Mouse (Mus musculus): Measurements from ENCODE around the gene Slc30a6. TPM values are rescaled to one million over a fixed set of nuclear protein-coding genes. Genes with fewer than 3 reads are reported as not detected.
A peak's percentile ranks its signal among the peaks of the same experiment; 100 is the strongest.

The Slc30a6 gene
- polyA plus RNA-seq (2015; fragmentation: Nextera tagmentation; extraction: Ambion mirVana) = 38.7 and 40.9 TPM in 2 replicates

DNA sequence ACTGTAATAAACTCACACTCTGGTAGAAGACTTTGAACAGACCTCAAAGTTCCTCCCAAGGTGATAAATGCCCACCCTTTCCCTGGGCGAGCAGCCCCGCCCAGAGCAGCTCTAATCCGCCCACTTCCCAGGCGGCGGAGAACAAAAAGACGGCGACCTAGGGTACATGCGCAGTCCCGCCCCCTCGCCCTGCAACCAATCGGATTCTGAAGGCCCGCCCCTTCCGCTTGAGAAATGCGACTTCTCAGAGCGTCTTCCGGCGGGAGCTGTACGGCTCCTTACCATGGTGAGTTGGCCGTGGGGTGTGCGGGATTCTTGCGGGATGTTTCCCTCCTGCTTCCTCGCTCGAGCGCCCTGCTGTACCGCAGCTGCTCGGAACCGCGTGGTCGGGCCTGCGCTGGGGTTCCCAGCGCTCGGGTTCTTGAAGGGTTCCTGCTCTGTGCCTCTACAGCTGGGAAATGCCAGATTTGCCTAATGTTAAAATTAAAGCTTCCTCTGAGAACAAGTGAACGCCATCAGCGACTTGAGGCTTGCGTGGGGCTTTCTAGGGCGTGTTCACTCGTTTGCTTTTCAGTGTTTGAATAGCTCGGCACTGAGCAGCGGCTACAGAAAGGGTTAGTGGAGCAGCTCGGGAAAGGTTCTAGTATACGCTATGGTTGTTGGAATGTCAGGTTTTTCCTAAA, at the start of gene Slc30a6:
Slc30a6 (plus strand) TSS at position 226 of the 683 bp plus-strand sequence.
- H3K9ac ChIP-seq = peak within 1 kb of the TSS; percentile 72
- H3K4me2 ChIP-seq = peak within 1 kb of the TSS; percentile 56
- WGBS = under 1% methylated on average over 41 of the region's 41 CpGs
- H3K27me3 ChIP-seq = no peaks in the 10 kb centered on the region
- H3K4me1 ChIP-seq = peaks cover 6% of the 10 kb centered on the region; the same call in 1 of the 2 replicates
- no peaks in the 10 kb centered on the region for H3K9me3 ChIP-seq
- peak; percentile 99 for ATAC-seq (ENCODE audit: insufficient number of reproducible peaks, low FRiP score, low TSS enrichment, low read depth)
- H3K36me3 ChIP-seq = no peaks in the 10 kb centered on the region
- H3K4me3 ChIP-seq = peak within 1 kb of the TSS; percentile 58
- peak within 1 kb of the TSS; percentile 89 for H3K27ac ChIP-seq

DNA sequence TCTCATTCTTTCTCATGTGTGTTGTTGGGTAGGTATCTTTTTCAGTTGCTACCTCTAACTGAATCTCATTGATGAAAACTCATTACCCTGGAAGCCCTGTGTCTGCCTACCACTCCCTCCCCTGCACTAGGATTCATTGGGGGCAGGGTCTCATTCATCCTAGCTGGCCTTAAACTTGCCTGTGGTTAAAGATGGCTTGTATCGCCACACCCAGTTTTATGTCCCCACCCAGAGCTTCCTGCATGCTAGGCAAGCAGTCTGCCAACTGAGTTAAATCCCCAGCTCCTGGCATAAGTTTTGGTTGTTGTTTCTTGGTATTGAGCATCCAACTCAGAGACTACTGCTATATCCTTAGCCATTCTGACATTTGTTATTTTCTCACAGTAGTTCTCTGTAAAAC, 31.8 kb upstream of the Slc30a6 start:
- H3K27me3 ChIP-seq = no peaks in the 10 kb centered on the region
- peaks cover 40% of the 10 kb centered on the region for H3K36me3 ChIP-seq
- H3K4me1 ChIP-seq = no peaks in the 10 kb centered on the region
- ATAC-seq (ENCODE audit: insufficient number of reproducible peaks, low FRiP score, low TSS enrichment, low read depth) = no peak
- whole genome bisulfite sequencing = 82% methylated on average over 1 of the region's 1 CpGs
- no peak overlapping the region for H3K4me2 ChIP-seq
- H3K4me3 ChIP-seq = no peak overlapping the region
- no peak overlapping the region for H3K9ac ChIP-seq
- H3K9me3 ChIP-seq = no peaks in the 10 kb centered on the region
- H3K27ac ChIP-seq = no peak overlapping the region

GRCm38 (mm10) chr17:74376916-74377315, 18.5 kb upstream of the Slc30a6 start:
- H3K27me3 ChIP-seq = no peaks in the 10 kb centered on the region
- H3K27ac ChIP-seq = no peak overlapping the region
- WGBS = 89% methylated on average over 1 of the region's 1 CpGs
- H3K4me3 ChIP-seq = no peak overlapping the region
- no peaks in the 10 kb centered on the region for H3K9me3 ChIP-seq
- H3K4me1 ChIP-seq = no peaks in the 10 kb centered on the region
- peaks cover 65% of the 10 kb centered on the region for H3K36me3 ChIP-seq
- no peak for ATAC-seq (ENCODE audit: insufficient number of reproducible peaks, low FRiP score, low TSS enrichment, low read depth)
- H3K9ac ChIP-seq = no peak overlapping the region
- no peak overlapping the region for H3K4me2 ChIP-seq

DNA sequence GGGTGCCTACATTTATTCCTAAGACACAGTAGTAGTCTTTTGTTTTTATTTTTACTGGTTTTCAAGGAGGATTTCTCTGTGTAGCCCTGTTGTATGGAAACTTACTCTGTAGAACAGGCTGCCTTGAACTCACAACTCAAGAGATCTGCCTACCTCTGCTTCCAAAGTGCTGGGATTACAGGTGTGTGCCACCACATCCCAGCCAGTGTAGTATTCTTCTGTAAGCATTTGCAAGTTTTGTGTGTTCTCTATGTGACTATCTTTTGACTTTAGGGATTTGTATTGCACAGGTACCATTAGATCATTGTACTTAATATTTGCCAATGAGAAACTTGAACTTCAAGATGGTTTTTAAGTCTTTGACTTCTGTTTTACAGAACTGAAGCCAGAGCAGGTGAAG, 8.8 kb upstream of the Slc30a6 start:
- Histone ChIP-seq H3K27me3 (no peaks in the 10 kb centered on the region), H3K9ac (no peak overlapping the region), H3K36me3 (peaks cover 60% of the 10 kb centered on the region), H3K9me3 (no peaks in the 10 kb centered on the region), H3K4me2 (no peak overlapping the region), H3K4me3 (no peak overlapping the region), H3K27ac (no peak overlapping the region), H3K4me1 (no peaks in the 10 kb centered on the region)
- ATAC-seq (ENCODE audit: insufficient number of reproducible peaks, low FRiP score, low TSS enrichment, low read depth) = no peak

DNA sequence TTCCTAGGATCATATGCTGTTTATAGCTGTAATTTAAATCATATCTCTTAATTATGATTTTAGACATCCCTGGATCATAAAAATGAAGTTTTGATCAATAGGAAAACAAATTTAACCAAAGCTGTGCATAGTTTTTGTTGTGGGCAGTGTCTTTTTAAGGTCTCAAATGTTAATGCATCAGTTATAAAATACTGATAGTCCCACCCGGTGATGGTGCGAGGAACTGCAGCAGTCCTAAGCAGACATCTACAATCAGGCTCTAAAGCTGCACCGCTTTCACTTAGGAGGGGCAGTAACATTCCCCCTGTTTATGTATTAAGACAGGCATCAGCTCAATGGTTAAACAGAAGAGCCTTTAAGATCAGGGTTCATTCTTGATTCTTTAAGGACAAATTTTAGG, 5.6 kb upstream of the Slc30a6 start:
- no peaks in the 10 kb centered on the region for H3K9me3 ChIP-seq
- WGBS = 80% methylated on average over 3 of the region's 3 CpGs
- no peak overlapping the region for H3K9ac ChIP-seq
- H3K27me3 ChIP-seq = no peaks in the 10 kb centered on the region
- peaks cover 31% of the 10 kb centered on the region for H3K36me3 ChIP-seq
- H3K4me1 ChIP-seq = no peaks in the 10 kb centered on the region
- no peak overlapping the region for H3K27ac ChIP-seq
- no peak overlapping the region for H3K4me2 ChIP-seq
- no peak for ATAC-seq (ENCODE audit: insufficient number of reproducible peaks, low FRiP score, low TSS enrichment, low read depth)
- no peak overlapping the region for H3K4me3 ChIP-seq

DNA sequence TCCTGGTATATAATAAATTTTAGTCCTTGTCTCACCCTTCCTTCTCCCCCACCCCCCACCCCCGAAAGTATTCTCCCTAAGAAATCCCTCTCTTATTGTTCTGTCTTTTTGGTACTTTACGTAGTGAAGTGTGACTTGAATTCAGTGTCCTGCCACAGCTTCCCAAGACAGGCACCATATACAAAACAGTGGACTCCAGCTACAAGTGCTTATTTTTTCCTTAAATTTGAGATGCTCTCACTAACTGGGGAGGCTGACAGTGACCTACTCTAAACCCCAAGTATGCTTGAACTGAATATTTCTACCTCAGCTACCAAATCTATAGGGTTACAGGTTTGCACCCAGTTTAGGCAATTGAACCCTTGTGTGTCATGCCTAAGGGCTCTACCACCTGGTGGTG, 1.0 kb upstream of the Slc30a6 start:
- Histone ChIP-seq H3K36me3 (no peaks in the 10 kb centered on the region), H3K4me1 (peaks cover 6% of the 10 kb centered on the region; the same call in 1 of the 2 replicates), H3K9ac (no peak overlapping the region), H3K4me2 (no peak overlapping the region), H3K4me3 (0 out of 2 replicates have a peak overlapping the region, but pooled peaks have one; percentile 58), H3K27ac (no peak overlapping the region), H3K9me3 (no peaks in the 10 kb centered on the region), H3K27me3 (no peaks in the 10 kb centered on the region)
- ATAC-seq (ENCODE audit: insufficient number of reproducible peaks, low FRiP score, low TSS enrichment, low read depth) = no peak
- WGBS = 79% methylated on average over 2 of the region's 2 CpGs

GRCm38 (mm10) chr17:74394855-74395254, 553 bp upstream of the Slc30a6 start:
- Histone ChIP-seq H3K4me3 (peak overlapping the region; percentile 58), H3K9ac (peak overlapping the region; percentile 32), H3K27ac (peak overlapping the region; percentile 75), H3K9me3 (no peaks in the 10 kb centered on the region), H3K4me1 (peaks cover 6% of the 10 kb centered on the region; the same call in 1 of the 2 replicates), H3K36me3 (no peaks in the 10 kb centered on the region), H3K4me2 (peak overlapping the region; percentile 56), H3K27me3 (no peaks in the 10 kb centered on the region)
- WGBS = 23% methylated on average over 16 of the region's 16 CpGs
- ATAC-seq (ENCODE audit: insufficient number of reproducible peaks, low FRiP score, low TSS enrichment, low read depth) = 0 out of 2 replicates have a peak, but pooled peaks have one; percentile 14

GRCm38 (mm10) chr17:74396766-74397165, 1.4 kb downstream of the Slc30a6 start:
- H3K9me3 ChIP-seq = no peaks in the 10 kb centered on the region
- H3K36me3 ChIP-seq = peaks cover under 1% of the 10 kb centered on the region; the same call in 1 of the 2 replicates
- peak overlapping the region; percentile 58; the same call in 1 of the 2 replicates for H3K4me3 ChIP-seq
- peak overlapping the region; percentile 47 for H3K4me2 ChIP-seq
- no peak overlapping the region for H3K27ac ChIP-seq
- H3K4me1 ChIP-seq = peaks cover 6% of the 10 kb centered on the region; the same call in 1 of the 2 replicates
- no peak overlapping the region for H3K9ac ChIP-seq
- ATAC-seq (ENCODE audit: insufficient number of reproducible peaks, low FRiP score, low TSS enrichment, low read depth) = no peak
- no peaks in the 10 kb centered on the region for H3K27me3 ChIP-seq
- 73% methylated on average over 4 of the region's 4 CpGs for WGBS

- no peak for ATAC-seq (ENCODE audit: insufficient number of reproducible peaks, low FRiP score, low TSS enrichment, low read depth)
- no peaks in the 10 kb centered on the region for H3K27me3 ChIP-seq
- no peak overlapping the region for H3K27ac ChIP-seq
- H3K4me3 ChIP-seq = no peak overlapping the region
- peaks cover 4% of the 10 kb centered on the region for H3K36me3 ChIP-seq
- H3K9me3 ChIP-seq = no peaks in the 10 kb centered on the region
- 81% methylated on average over 2 of the region's 2 CpGs for WGBS
- no peak overlapping the region for H3K4me2 ChIP-seq
- H3K4me1 ChIP-seq = peaks cover 6% of the 10 kb centered on the region; the same call in 1 of the 2 replicates
- no peak overlapping the region for H3K9ac ChIP-seq
These were observed 1.8 kb downstream of the Slc30a6 start for GRCm38 (mm10) chr17:74397173-74397572.

DNA sequence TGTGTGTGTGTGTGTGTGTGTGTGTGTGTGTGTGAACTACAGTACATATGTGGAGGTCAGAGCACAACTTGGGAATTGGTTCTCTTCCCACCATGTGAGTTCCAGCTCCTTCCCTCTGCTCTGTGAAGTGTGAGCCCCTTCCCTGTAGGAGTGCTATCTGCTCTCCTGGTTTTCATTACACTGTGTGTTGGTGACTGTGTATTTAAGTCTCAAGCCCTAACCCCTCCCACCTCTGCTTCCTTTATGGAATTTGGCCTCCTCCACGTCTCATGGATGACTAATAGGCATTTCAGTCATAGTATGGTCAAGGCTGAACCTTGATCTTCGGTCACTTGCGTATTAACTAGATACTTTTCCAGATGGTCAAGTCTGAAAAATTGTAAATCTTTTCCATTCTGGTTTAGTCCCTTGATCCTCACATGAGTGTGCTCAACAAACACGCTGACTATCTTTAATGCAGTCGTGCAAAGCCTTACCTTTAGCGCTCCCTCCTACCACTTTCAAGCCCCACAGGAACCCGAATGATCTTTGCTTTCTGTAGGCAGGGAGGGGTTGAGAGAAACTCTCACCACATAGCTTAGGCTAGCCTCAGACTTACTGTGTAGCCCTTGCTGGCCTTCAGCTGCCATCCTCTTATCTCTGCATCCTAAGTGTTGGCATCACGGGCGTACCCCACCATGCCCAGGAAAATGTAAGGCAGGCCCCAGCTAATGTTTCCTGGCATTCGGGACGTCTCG, 7.2 kb downstream of the Slc30a6 start:
- Histone ChIP-seq H3K4me2 (no peak overlapping the region), H3K9ac (no peak overlapping the region), H3K27me3 (no peaks in the 10 kb centered on the region), H3K36me3 (peaks cover 49% of the 10 kb centered on the region), H3K4me1 (no peaks in the 10 kb centered on the region), H3K9me3 (no peaks in the 10 kb centered on the region), H3K4me3 (no peak overlapping the region), H3K27ac (no peak overlapping the region)
- WGBS = 95% methylated on average over 12 of the region's 12 CpGs
- ATAC-seq (ENCODE audit: insufficient number of reproducible peaks, low FRiP score, low TSS enrichment, low read depth) = no peak

DNA sequence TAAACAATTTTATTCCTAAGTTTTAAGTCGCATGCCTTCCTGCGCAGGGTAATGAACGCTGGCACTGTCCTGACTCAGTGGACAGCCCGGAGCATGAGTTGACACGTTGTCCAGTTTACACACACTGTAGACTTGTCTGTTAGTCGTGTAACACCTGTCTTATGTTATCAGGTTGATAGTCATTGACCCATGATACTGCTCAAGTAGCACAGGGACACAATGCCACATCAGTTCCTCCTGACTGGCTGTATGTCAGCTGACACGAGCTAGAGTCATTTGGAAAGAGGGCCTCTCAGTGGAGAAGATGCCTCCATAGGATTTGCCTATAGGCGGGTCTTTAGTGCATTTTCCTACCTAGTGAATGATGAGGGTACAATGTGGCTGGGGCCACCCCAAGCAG, 11.1 kb downstream of the Slc30a6 start:
- no peak for ATAC-seq (ENCODE audit: insufficient number of reproducible peaks, low FRiP score, low TSS enrichment, low read depth)
- Histone ChIP-seq H3K9ac (no peak overlapping the region), H3K4me3 (no peak overlapping the region), H3K36me3 (peaks cover 70% of the 10 kb centered on the region), H3K27me3 (no peaks in the 10 kb centered on the region), H3K9me3 (no peaks in the 10 kb centered on the region), H3K4me1 (no peaks in the 10 kb centered on the region), H3K4me2 (no peak overlapping the region), H3K27ac (no peak overlapping the region)
- 91% methylated on average over 8 of the region's 8 CpGs for WGBS

- WGBS = 60% methylated on average over 4 of the region's 4 CpGs
- no peaks in the 10 kb centered on the region for H3K9me3 ChIP-seq
- H3K9ac ChIP-seq = no peak overlapping the region
- H3K4me3 ChIP-seq = no peak overlapping the region
- no peaks in the 10 kb centered on the region for H3K27me3 ChIP-seq
- peaks cover 73% of the 10 kb centered on the region for H3K36me3 ChIP-seq
- no peaks in the 10 kb centered on the region for H3K4me1 ChIP-seq
- no peak for ATAC-seq (ENCODE audit: insufficient number of reproducible peaks, low FRiP score, low TSS enrichment, low read depth)
- H3K27ac ChIP-seq = no peak overlapping the region
- no peak overlapping the region for H3K4me2 ChIP-seq
These were observed 14.3 kb downstream of the Slc30a6 start for GRCm38 (mm10) chr17:74409722-74410121.
